Mouse (Mus musculus): ENCODE results near the gene Erv3. TPM values are rescaled to one million over a fixed set of nuclear protein-coding genes. Genes with fewer than 3 reads are reported as not detected.
"Not testable (repeated sequence)": the region's sequence is repeated elsewhere in the genome, so short reads cannot be mapped to it uniquely, and the experiment has no call there.

The Erv3 gene
- polyA plus RNA-seq, 1 experiment from 2014 or later = not detected

- H3K4me3 ChIP-seq (ENCODE audit: inconsistent target) = no peak overlapping the region
- H3K27ac ChIP-seq = no peak overlapping the region
- no peaks in the 10 kb centered on the region for H3K36me3 ChIP-seq (ENCODE audit: inconsistent target)
- 18% methylated on average over 10 of the region's 10 CpGs for WGBS (ENCODE audit: missing documents)
- no peaks in the 10 kb centered on the region for H3K79me2 ChIP-seq (ENCODE audit: inconsistent target)
Measured at GRCm38 (mm10) chr2:131847501-131848359, 11.8 kb downstream of the Erv3 start.

- no peaks in the 10 kb centered on the region for H3K79me2 ChIP-seq (ENCODE audit: inconsistent target)
- no peak overlapping the region for H3K27ac ChIP-seq
- WGBS (ENCODE audit: missing documents) = 79% methylated on average over 2 of the region's 2 CpGs
- H3K4me3 ChIP-seq (ENCODE audit: inconsistent target) = no peak overlapping the region
- H3K36me3 ChIP-seq (ENCODE audit: inconsistent target) = no peaks in the 10 kb centered on the region
Measured at GRCm38 (mm10) chr2:131846811-131847210, 12.7 kb downstream of the Erv3 start.

GRCm38 (mm10) chr2:131846132-131846710 lies 13.3 kb downstream of the Erv3 start:
- H3K4me3 ChIP-seq (ENCODE audit: inconsistent target) = no peak overlapping the region
- no peak overlapping the region for H3K27ac ChIP-seq
- no peaks in the 10 kb centered on the region for H3K79me2 ChIP-seq (ENCODE audit: inconsistent target)
- no peaks in the 10 kb centered on the region for H3K36me3 ChIP-seq (ENCODE audit: inconsistent target)
- 89% methylated on average over 11 of the region's 11 CpGs for WGBS (ENCODE audit: missing documents)

- Histone ChIP-seq H3K36me3 (ENCODE audit: inconsistent target) (no peaks in the 10 kb centered on the region), H3K27ac (no peak overlapping the region), H3K79me2 (ENCODE audit: inconsistent target) (no peaks in the 10 kb centered on the region), H3K4me3 (ENCODE audit: inconsistent target) (no peak overlapping the region)
- 50% methylated on average over 8 of the region's 8 CpGs for WGBS (ENCODE audit: missing documents)
Measured at GRCm38 (mm10) chr2:131845671-131846070, 13.9 kb downstream of the Erv3 start.

- no peaks in the 10 kb centered on the region for H3K79me2 ChIP-seq (ENCODE audit: inconsistent target)
- H3K27ac ChIP-seq = no peak overlapping the region
- 85% methylated on average over 5 of the region's 5 CpGs for WGBS (ENCODE audit: missing documents)
- H3K4me3 ChIP-seq (ENCODE audit: inconsistent target) = no peak overlapping the region
- H3K36me3 ChIP-seq (ENCODE audit: inconsistent target) = no peaks in the 10 kb centered on the region
Measured at GRCm38 (mm10) chr2:131842568-131842967, 17.0 kb downstream of the Erv3 start.

GRCm38 (mm10) chr2:131841321-131841693 lies 18.2 kb downstream of the Erv3 start:
- H3K4me3 ChIP-seq (ENCODE audit: inconsistent target) = no peak overlapping the region
- no peaks in the 10 kb centered on the region for H3K79me2 ChIP-seq (ENCODE audit: inconsistent target)
- H3K27ac ChIP-seq = no peak overlapping the region
- WGBS (ENCODE audit: missing documents) = 65% methylated on average over 2 of the region's 2 CpGs
- no peaks in the 10 kb centered on the region for H3K36me3 ChIP-seq (ENCODE audit: inconsistent target)

- no peak overlapping the region for H3K27ac ChIP-seq
- 90% methylated on average over 9 of the region's 9 CpGs for WGBS (ENCODE audit: missing documents)
- no peaks in the 10 kb centered on the region for H3K79me2 ChIP-seq (ENCODE audit: inconsistent target)
Measured at GRCm38 (mm10) chr2:131840611-131841320, 18.8 kb downstream of the Erv3 start.

GRCm38 (mm10) chr2:131834296-131834695 lies 25.3 kb downstream of the Erv3 start:
- Histone ChIP-seq H3K27ac (no peak overlapping the region), H3K36me3 (ENCODE audit: inconsistent target) (no peaks in the 10 kb centered on the region), H3K79me2 (ENCODE audit: inconsistent target) (no peaks in the 10 kb centered on the region), H3K4me3 (ENCODE audit: inconsistent target) (no peak overlapping the region)
- 95% methylated on average over 1 of the region's 1 CpGs for WGBS (ENCODE audit: missing documents)

More at GRCm38 (mm10) chr2:131840611-131841320, 18.8 kb downstream of the Erv3 start:
- H3K36me3 ChIP-seq (ENCODE audit: inconsistent target) = no peaks in the 10 kb centered on the region
- H3K4me3 ChIP-seq (ENCODE audit: inconsistent target) = no peak overlapping the region

- Histone ChIP-seq H3K4me3 (ENCODE audit: inconsistent target) (no peak overlapping the region), H3K27ac (no peak overlapping the region), H3K36me3 (ENCODE audit: inconsistent target) (no peaks in the 10 kb centered on the region), H3K79me2 (ENCODE audit: inconsistent target) (no peaks in the 10 kb centered on the region)
- WGBS (ENCODE audit: missing documents) = 81% methylated on average over 2 of the region's 2 CpGs
Measured at GRCm38 (mm10) chr2:131831861-131832260, 27.7 kb downstream of the Erv3 start.

GRCm38 (mm10) chr2:131830945-131831344 lies 28.6 kb downstream of the Erv3 start:
- H3K4me3 ChIP-seq (ENCODE audit: inconsistent target); H3K36me3 ChIP-seq (ENCODE audit: inconsistent target); H3K27ac ChIP-seq; H3K79me2 ChIP-seq (ENCODE audit: inconsistent target): not testable (repeated sequence)
- WGBS (ENCODE audit: missing documents) = 93% methylated on average over 3 of the region's 4 CpGs

GRCm38 (mm10) chr2:131827999-131828975 lies 31.3 kb downstream of the Erv3 start:
- H3K79me2 ChIP-seq (ENCODE audit: inconsistent target) = no peaks in the 10 kb centered on the region
- H3K36me3 ChIP-seq (ENCODE audit: inconsistent target) = no peaks in the 10 kb centered on the region
- 50% methylated on average over 18 of the region's 18 CpGs for WGBS (ENCODE audit: missing documents)
- H3K27ac ChIP-seq = 0 out of 2 replicates have a peak overlapping the region, but pooled peaks have one; percentile 2
- H3K4me3 ChIP-seq (ENCODE audit: inconsistent target) = no peak overlapping the region

- Histone ChIP-seq H3K36me3 (ENCODE audit: inconsistent target) (no peaks in the 10 kb centered on the region), H3K4me3 (ENCODE audit: inconsistent target) (no peak overlapping the region), H3K27ac (no peak overlapping the region), H3K79me2 (ENCODE audit: inconsistent target) (no peaks in the 10 kb centered on the region)
- 88% methylated on average over 4 of the region's 4 CpGs for WGBS (ENCODE audit: missing documents)
Measured at GRCm38 (mm10) chr2:131827026-131827687, 32.4 kb downstream of the Erv3 start.

- H3K4me3 ChIP-seq (ENCODE audit: inconsistent target) = no peak overlapping the region
- no peak overlapping the region for H3K27ac ChIP-seq
- no peaks in the 10 kb centered on the region for H3K79me2 ChIP-seq (ENCODE audit: inconsistent target)
- 88% methylated on average over 2 of the region's 2 CpGs for WGBS (ENCODE audit: missing documents)
- no peaks in the 10 kb centered on the region for H3K36me3 ChIP-seq (ENCODE audit: inconsistent target)
Measured at GRCm38 (mm10) chr2:131825498-131825897, 34.0 kb downstream of the Erv3 start.

All from macrophage (primary cell).